Mouse (Mus musculus) kidney, postnatal 0 days (tissue): Measurements from ENCODE around the gene Foxe3. TPM values are rescaled to one million over a fixed set of nuclear protein-coding genes. Genes with fewer than 3 reads are reported as not detected.

Experiments used
- ATAC-seq: fragments of 200-750 bp; cut with Nextera tagmentation; replicated peaks from 2 replicates; pipeline ENCODE4 v1.8.0; 2017; ENCODE audit warnings: low read depth, moderate number of reproducible peaks, moderate TSS enrichment, moderate library complexity; ENCODE audit not compliant: low FRiP score
- DNase-seq: peaks from one replicate; pipeline ENCODE4 v3.0.0-alpha.2; 2016; ENCODE audit warnings: low spot score
- H3K27ac ChIP-seq: fragments of 300-500 bp; sonication (generic); 2 replicates; pipeline ENCODE4 v1.5.1; 2014; ENCODE audit warnings: mild to moderate bottlenecking
- H3K27me3 ChIP-seq: fragments of 300-500 bp; sonication (generic); 2 replicates; pipeline ENCODE4 v1.6.1; 2014; ENCODE audit warnings: low read length, mixed read lengths; ENCODE audit not compliant: insufficient read depth
- H3K36me3 ChIP-seq: fragments of 300-500 bp; sonication (generic); 2 replicates; pipeline ENCODE4 v1.6.1; 2014; ENCODE audit warnings: low read length, mixed read lengths; ENCODE audit not compliant: insufficient read depth
- H3K4me1 ChIP-seq: fragments of 300-500 bp; sonication (generic); replicated peaks from 2 replicates; pipeline ENCODE4 v1.6.1; 2014; ENCODE audit warnings: antibody characterized with exemption, low read length, mixed read lengths; ENCODE audit not compliant: insufficient read depth
- H3K4me2 ChIP-seq: fragments of 300-500 bp; sonication (generic); 2 replicates; pipeline ENCODE4 v1.6.1; 2014; ENCODE audit warnings: mild to moderate bottlenecking, low read length, moderate library complexity, mixed read lengths
- H3K4me3 ChIP-seq: fragments of 300-500 bp; sonication (generic); replicated peaks from 2 replicates; pipeline ENCODE4 v1.5.1; 2014; ENCODE audit warnings: low read depth, low read length
- H3K9ac ChIP-seq: fragments of 300-500 bp; sonication (generic); 2 replicates; pipeline ENCODE4 v1.6.1; 2014; ENCODE audit warnings: low read depth, low read length
- H3K9me3 ChIP-seq: fragments of 300-500 bp; sonication (generic); replicated peaks from 2 replicates; pipeline ENCODE4 v1.6.1; 2016; ENCODE audit warnings: low read length, inconsistent platforms, mixed read lengths
- CTCF ChIP-seq: IDR thresholded peaks from 2 replicates; pipeline ENCODE4 v1.5.1; 2016; ENCODE audit warnings: antibody characterized with exemption, low read depth, mild to moderate bottlenecking, moderate library complexity
- WGBS: fragments of 180-500 bp; shearing (Covaris S2); extraction: QIAGEN DNeasy Blood & Tissue Kit; methylation state at CpG from one replicate; pipeline ENCODE4 v1.1.7; 2014; 5-methylcytosine and 5-hydroxymethylcytosine counted together
- polyA plus RNA-seq: library from polyadenylated mRNA; unstranded; fragments of >200 nt; fragmentation: Nextera tagmentation; extraction: Ambion mirVana; gene quantifications from 2 replicates; pipeline ENCODE4 v1.2.1, GENCODE M21; 2015

Gene Foxe3
- polyA plus RNA-seq, 1 experiment from 2014 or later, result not detected

- Histone ChIP-seq H3K4me3 (no peak overlapping the region), H3K4me2 (no peak overlapping the region), H3K36me3 (no peaks in the 10 kb centered on the region), H3K27ac (no peak overlapping the region), H3K9me3 (no peaks in the 10 kb centered on the region), H3K4me1 (0 out of 2 replicates have a peak, but pooled peaks cover 5% of the 10 kb centered on the region), H3K9ac (no peak overlapping the region), H3K27me3 (no peaks in the 10 kb centered on the region)
- no peak for TF ChIP-seq CTCF
- 48% methylated on average over 4 of the region's 4 CpGs for WGBS
- no peak for ATAC-seq
- DNase-seq, result peak; percentile 14
Observed at GRCm38 (mm10) chr4:114942112-114942511, 16.3 kb upstream of the Foxe3 start.

- TF ChIP-seq CTCF, result no peak
- Histone ChIP-seq H3K36me3 (no peaks in the 10 kb centered on the region), H3K27ac (no peak overlapping the region), H3K4me1 (0 out of 2 replicates have a peak, but pooled peaks cover 5% of the 10 kb centered on the region), H3K9ac (no peak overlapping the region), H3K4me2 (no peak overlapping the region), H3K9me3 (no peaks in the 10 kb centered on the region), H3K4me3 (no peak overlapping the region), H3K27me3 (no peaks in the 10 kb centered on the region)
- 65% methylated on average over 4 of the region's 4 CpGs for WGBS
- no peak for DNase-seq
- no peak for ATAC-seq
Observed at GRCm38 (mm10) chr4:114941311-114941710, 15.5 kb upstream of the Foxe3 start.

GRCm38 (mm10) chr4:114938248-114938647 lies 12.4 kb upstream of the Foxe3 start:
- Histone ChIP-seq H3K9ac (no peak overlapping the region), H3K27ac (no peak overlapping the region), H3K36me3 (no peaks in the 10 kb centered on the region), H3K4me1 (0 out of 2 replicates have a peak, but pooled peaks cover 5% of the 10 kb centered on the region), H3K27me3 (no peaks in the 10 kb centered on the region), H3K9me3 (no peaks in the 10 kb centered on the region), H3K4me3 (no peak overlapping the region), H3K4me2 (no peak overlapping the region)
- TF ChIP-seq CTCF, result no peak
- 23% methylated on average over 3 of the region's 3 CpGs for WGBS
- DNase-seq (no peak), ATAC-seq (no peak)

GRCm38 (mm10) chr4:114937459-114938047 lies 11.7 kb upstream of the Foxe3 start:
- Histone ChIP-seq H3K36me3 (no peaks in the 10 kb centered on the region), H3K9ac (no peak overlapping the region), H3K4me3 (no peak overlapping the region), H3K9me3 (no peaks in the 10 kb centered on the region), H3K4me2 (no peak overlapping the region), H3K27me3 (no peaks in the 10 kb centered on the region), H3K4me1 (0 out of 2 replicates have a peak, but pooled peaks cover 5% of the 10 kb centered on the region), H3K27ac (no peak overlapping the region)
- WGBS, result 72% methylated on average over 4 of the region's 4 CpGs
- ATAC-seq (no peak), DNase-seq (no peak)
- TF ChIP-seq CTCF, result no peak

GRCm38 (mm10) chr4:114934188-114934587 lies 8.4 kb upstream of the Foxe3 start:
- Histone ChIP-seq H3K9ac (no peak overlapping the region), H3K27ac (no peak overlapping the region), H3K4me1 (no peaks in the 10 kb centered on the region), H3K9me3 (no peaks in the 10 kb centered on the region), H3K36me3 (no peaks in the 10 kb centered on the region), H3K27me3 (no peaks in the 10 kb centered on the region), H3K4me2 (no peak overlapping the region), H3K4me3 (no peak overlapping the region)
- TF ChIP-seq CTCF, result no peak
- ATAC-seq, result no peak
- WGBS, result 81% methylated on average over 6 of the region's 6 CpGs
- DNase-seq, result no peak

- Histone ChIP-seq H3K4me3 (no peak overlapping the region), H3K9ac (no peak overlapping the region), H3K36me3 (no peaks in the 10 kb centered on the region), H3K9me3 (no peaks in the 10 kb centered on the region), H3K27me3 (peaks cover 10% of the 10 kb centered on the region), H3K4me1 (no peaks in the 10 kb centered on the region), H3K4me2 (no peak overlapping the region), H3K27ac (no peak overlapping the region)
- DNase-seq, result no peak
- 94% methylated on average over 4 of the region's 4 CpGs for WGBS
- no peak for TF ChIP-seq CTCF
- no peak for ATAC-seq
Observed at GRCm38 (mm10) chr4:114932747-114933146, 6.9 kb upstream of the Foxe3 start.

- Histone ChIP-seq H3K4me1 (peaks cover 7% of the 10 kb centered on the region; the same call in 1 of the 2 replicates), H3K9me3 (no peaks in the 10 kb centered on the region), H3K36me3 (no peaks in the 10 kb centered on the region), H3K4me3 (no peak overlapping the region), H3K9ac (no peak overlapping the region), H3K27me3 (peaks cover 45% of the 10 kb centered on the region), H3K27ac (no peak overlapping the region), H3K4me2 (no peak overlapping the region)
- TF ChIP-seq CTCF, result no peak
- ATAC-seq (no peak), DNase-seq (no peak)
- 42% methylated on average over 15 of the region's 15 CpGs for whole genome bisulfite sequencing
Observed at GRCm38 (mm10) chr4:114929155-114929554, 3.3 kb upstream of the Foxe3 start.
